Mouse (Mus musculus): Measurements from ENCODE around the gene Eps8.

The Eps8 gene

GRCm38 (mm10) chr6:137565454-137565853, 89.2 kb downstream of the Eps8 start:
- DNase-seq = no peak

- no peak for DNase-seq
These were observed 94.3 kb downstream of the Eps8 start for GRCm38 (mm10) chr6:137560358-137560859.

GRCm38 (mm10) chr6:137558840-137559239, 95.8 kb downstream of the Eps8 start:
- DNase-seq = no peak

GRCm38 (mm10) chr6:137557671-137558070, 97.0 kb downstream of the Eps8 start:
- DNase-seq = no peak

- DNase-seq = no peak
These were observed 97.5 kb downstream of the Eps8 start for GRCm38 (mm10) chr6:137557159-137557558.

- no peak for DNase-seq
These were observed 98.0 kb downstream of the Eps8 start for GRCm38 (mm10) chr6:137556636-137557035.

GRCm38 (mm10) chr6:137550181-137550580, 104.5 kb downstream of the Eps8 start:
- no peak for DNase-seq

- DNase-seq = no peak
These were observed 106.1 kb downstream of the Eps8 start for GRCm38 (mm10) chr6:137548613-137549012.

- no peak for DNase-seq
These were observed 107.1 kb downstream of the Eps8 start for GRCm38 (mm10) chr6:137547555-137547954.

GRCm38 (mm10) chr6:137546101-137546500, 108.6 kb downstream of the Eps8 start:
- DNase-seq = no peak

GRCm38 (mm10) chr6:137545341-137545740, 109.3 kb downstream of the Eps8 start:
- DNase-seq = no peak

- DNase-seq = no peak
These were observed 112.2 kb downstream of the Eps8 start for GRCm38 (mm10) chr6:137542231-137543152.

- no peak for DNase-seq
These were observed 113.2 kb downstream of the Eps8 start for GRCm38 (mm10) chr6:137541216-137542176.

GRCm38 (mm10) chr6:137540800-137541199, 113.9 kb downstream of the Eps8 start:
- DNase-seq = no peak

- DNase-seq = no peak
These were observed 114.3 kb downstream of the Eps8 start for GRCm38 (mm10) chr6:137540346-137540745.

GRCm38 (mm10) chr6:137539219-137539618, 115.5 kb downstream of the Eps8 start:
- DNase-seq = no peak

GRCm38 (mm10) chr6:137532758-137533157, 121.9 kb downstream of the Eps8 start:
- DNase-seq = no peak

- no peak for DNase-seq
These were observed 128.9 kb downstream of the Eps8 start for GRCm38 (mm10) chr6:137525769-137526168.

- no peak for DNase-seq
These were observed 134.4 kb downstream of the Eps8 start for GRCm38 (mm10) chr6:137520343-137520704.

GRCm38 (mm10) chr6:137519529-137520342, 134.9 kb downstream of the Eps8 start:
- no peak for DNase-seq

- no peak for DNase-seq
These were observed 139.8 kb downstream of the Eps8 start for GRCm38 (mm10) chr6:137514872-137515271.

- no peak for DNase-seq
These were observed 141.9 kb downstream of the Eps8 start for GRCm38 (mm10) chr6:137512753-137513152.
